Mouse (Mus musculus) heart, embryonic 14.5 days (tissue): Measurements from ENCODE around the gene Skint8. TPM values are rescaled to one million over a fixed set of nuclear protein-coding genes. Genes with fewer than 3 reads are reported as not detected.

ENCODE experiments used
- polyA plus RNA-seq: library from polyadenylated mRNA; unstranded; fragments of >200 nt; fragmentation: Nextera tagmentation; extraction: Ambion mirVana; gene quantifications from 2 replicates; pipeline ENCODE4 v1.2.1, GENCODE M21; 2014

Gene Skint8
- polyA plus RNA-seq, 1 experiment from 2014 or later: not detected

Other genes starting within 250 kb of the Skint8 start
- 16.7 and 20.1 TPM in 2 replicates for gene Spata6, start 199.4 kb upstream of the Skint8 start, polyA plus RNA-seq
- gene Slc5a9, start 16.5 kb upstream of the Skint8 start, polyA plus RNA-seq: 0.14 TPM in 1 of 2 replicates, not detected in the other
- not detected in 2 replicates for gene Skint7, start 53.5 kb downstream of the Skint8 start, polyA plus RNA-seq
- not detected in 2 replicates for gene Skint1, start 86.9 kb downstream of the Skint8 start, polyA plus RNA-seq
- not detected in 2 replicates for gene Skint4, start 152.6 kb downstream of the Skint8 start, polyA plus RNA-seq